Mouse (Mus musculus) E14TG2a.4 (cell line): ENCODE results near the gene Actn1.

Experiments
- CTCF ChIP-seq: conservative IDR thresholded peaks from 2 replicates; pipeline ENCODE4 v1.5.1; 2014; ENCODE audit warnings: low read length
- NANOG ChIP-seq: IDR thresholded peaks from 2 replicates; pipeline ENCODE4 v1.6.1; 2014; ENCODE audit warnings: borderline replicate concordance, low read length, mixed read lengths
- POU5F1 ChIP-seq: IDR thresholded peaks from 2 replicates; pipeline ENCODE4 v1.6.1; 2014; ENCODE audit warnings: low read length, borderline replicate concordance

DNA sequence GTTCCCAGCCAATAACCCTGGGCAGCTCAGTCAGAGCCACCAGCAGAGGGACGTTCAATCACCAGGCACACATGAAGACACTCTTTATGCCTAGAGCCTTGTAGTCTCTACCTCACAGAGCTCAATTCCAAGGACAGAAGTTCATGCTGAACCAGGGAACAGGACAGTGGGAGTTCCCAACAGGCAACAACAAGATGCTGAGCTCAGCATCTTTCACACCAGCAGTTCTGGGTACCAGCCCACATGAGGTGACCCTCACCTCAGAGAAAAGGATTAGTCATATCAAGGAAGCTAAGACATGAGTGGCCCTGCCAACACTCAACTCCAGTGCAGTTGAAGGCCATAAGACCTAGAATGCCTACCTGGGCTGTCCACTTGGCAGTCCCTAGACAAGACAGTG, 122.4 kb downstream of the Actn1 start:
- TF ChIP-seq CTCF = no peak
- TF ChIP-seq POU5F1 = no peak
- no peak for TF ChIP-seq NANOG
